Mouse (Mus musculus): ENCODE results near the gene Olfr1349.
"Not testable (repeated sequence)": the region's sequence is repeated elsewhere in the genome, so short reads cannot be mapped to it uniquely, and the experiment has no call there.

Gene Olfr1349

DNA sequence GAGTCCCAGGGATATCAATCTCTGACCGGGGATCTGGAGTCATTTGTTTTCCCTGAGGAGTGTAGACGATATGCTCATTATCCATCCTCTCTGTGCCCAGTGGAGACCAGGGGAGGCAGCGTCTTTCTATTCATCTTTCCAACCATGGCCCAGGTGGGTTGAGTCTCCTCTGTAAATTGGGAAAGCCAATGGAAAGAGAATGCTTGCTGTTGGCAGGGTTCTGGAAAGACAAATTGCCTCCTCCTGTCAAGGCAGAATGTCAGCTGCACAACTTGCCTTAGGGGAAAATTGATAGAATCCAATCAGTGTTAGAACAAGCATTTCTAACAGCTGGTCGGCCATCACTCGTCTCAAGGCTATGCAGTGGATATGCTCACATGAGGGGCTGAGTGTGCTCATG, at the start of gene Olfr1349:
Olfr1349 (minus strand) TSS at position 101 of the 400 bp plus-strand sequence.
- no peak for DNase-seq

DNA sequence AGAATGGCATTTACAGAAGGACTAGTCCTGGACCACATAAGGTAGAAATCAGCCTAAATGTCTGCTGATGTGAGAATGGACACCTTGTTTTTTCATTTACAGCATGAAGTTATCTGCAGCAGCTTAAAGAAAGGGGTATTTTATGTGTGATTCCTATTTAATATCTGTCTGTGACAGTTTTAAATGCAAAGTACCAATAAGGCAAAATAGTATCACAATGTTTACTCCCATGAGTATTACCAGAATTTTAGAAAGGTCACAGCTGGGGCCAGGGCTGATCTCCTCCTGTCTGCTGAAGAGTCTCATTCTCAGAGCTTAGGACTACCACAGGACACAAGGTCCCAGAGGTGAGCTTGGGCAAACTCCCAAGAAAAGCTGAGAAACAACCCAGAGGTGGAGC, 41.8 kb upstream of the Olfr1349 start, which contains the start of gene Olfr1350:
Olfr1350 (plus strand) TSS at position 301 of the 400 bp plus-strand sequence.
- DNase-seq, result no peak

DNA sequence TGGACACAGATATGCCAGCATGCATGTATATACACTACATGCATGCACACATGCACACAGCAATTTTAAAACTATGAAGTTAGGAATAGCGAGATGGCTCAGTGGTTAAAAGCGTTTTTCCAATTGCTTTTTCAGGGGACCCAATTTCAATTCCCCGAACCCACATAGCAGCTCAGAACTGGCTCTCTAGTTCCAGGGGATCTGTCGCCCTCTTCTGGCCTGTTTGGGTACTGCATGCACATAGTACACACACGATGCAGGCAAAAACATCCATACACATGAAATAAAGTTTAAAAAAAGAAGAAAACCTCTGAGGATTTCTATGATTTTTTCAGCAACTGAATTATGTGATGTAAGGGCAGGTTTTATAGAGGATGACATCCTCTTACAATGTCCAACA, 3.4 kb upstream of the Olfr1349 start:
- peak; percentile 19 for DNase-seq

DNA sequence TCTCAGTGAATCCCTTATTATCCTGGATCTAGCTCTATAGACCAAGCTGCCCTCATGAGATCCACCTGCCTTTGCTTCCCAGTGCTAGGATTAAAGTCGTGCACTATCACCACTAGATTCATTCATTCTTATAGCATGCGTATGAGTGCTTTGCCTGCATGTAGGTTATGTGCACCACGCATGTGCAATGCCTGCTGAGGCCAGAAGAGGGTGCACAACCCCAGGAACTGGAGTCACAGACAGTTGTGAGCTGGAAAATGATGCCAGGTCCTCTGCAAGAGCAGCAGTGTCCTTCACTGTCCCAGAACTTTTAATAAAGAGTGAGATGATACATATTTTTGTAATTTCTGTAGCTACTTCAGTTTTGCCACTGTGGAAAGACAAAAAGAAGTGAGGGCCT, 2.3 kb upstream of the Olfr1349 start:
- DNase-seq, result no peak

DNA sequence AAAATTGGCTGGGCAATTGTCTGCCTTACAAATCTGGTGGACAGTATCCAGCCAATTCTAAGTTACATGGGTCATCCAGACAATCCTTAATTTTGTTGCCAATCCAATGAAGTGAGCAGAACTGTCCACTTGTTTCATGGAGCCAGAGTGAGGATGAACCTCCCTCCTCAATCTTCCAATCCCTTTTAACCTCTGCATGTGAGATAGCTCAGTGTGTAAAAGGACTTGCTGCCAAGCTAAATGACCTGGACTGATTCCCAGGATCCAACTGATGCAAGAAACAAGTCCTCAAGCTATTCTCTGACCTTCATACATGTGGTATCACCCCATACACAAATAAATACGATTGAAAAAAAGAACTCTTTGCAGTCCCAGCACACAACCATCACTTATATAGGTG, 1.1 kb downstream of the Olfr1349 start:
- DNase-seq, result no peak

DNA sequence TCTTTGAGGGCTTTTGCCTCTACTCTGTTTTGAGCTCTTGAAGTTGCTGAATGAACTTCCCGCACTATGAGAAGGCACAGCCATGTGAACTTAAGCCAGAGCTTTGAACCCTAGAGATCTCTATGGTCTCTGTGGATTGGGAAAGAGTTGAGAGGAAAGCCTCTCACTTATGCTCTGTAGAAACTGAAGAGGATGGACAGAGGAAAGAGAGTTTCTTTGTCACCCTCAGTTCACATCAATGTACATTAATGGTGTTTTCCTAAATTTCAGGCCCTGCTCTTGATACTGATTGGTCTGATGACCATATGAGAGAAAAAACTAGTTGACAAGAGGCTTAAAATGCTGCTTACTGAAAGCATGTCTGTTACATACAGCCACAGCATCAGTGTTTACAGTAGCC, 14.1 kb downstream of the Olfr1349 start, which contains the start of gene Olfr1348:
Olfr1348 (minus strand) TSS at position 101 of the 400 bp plus-strand sequence.
- DNase-seq, result no peak

DNA sequence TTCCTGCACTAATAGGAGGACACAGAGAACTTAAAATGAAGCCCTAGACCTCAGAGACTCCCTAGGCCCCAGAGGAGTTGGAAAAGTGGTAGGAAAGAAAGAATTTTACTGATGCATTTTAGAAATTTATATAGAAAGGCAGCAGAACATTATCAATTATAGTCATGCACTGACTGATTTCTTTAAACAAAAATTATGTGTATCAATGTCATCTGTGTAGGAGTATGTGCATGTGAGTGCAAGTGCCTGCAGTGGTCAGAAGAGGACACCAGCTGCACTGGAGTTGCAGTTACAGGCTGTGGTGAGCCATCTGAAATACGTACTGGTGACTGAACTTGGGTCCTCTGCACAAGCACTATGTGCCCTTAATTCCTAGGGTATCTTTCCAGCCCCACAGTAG, 23.1 kb downstream of the Olfr1349 start, which contains the start of gene Olfr1347:
Olfr1347 (minus strand) TSS at position 101 of the 400 bp plus-strand sequence.
- no peak for DNase-seq

DNA sequence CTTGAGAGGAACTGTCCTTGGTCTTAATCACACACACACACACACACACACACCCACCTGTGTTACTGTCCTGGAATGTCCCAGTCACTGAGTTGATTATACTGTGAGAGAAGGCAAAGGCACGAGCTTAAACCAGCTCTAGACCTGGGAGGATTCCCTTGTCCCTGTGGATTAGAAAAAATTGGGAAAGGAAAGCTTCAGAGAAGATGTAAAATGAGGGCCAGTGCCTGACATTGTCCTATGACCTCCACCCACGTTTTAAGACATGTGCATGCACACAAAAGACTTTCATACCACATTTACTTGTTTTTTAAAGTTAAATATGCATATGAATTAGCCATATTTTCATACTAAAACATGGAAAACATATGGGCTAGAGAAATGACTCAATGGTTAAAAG, 35.9 kb downstream of the Olfr1349 start, which contains the start of gene Olfr5:
Olfr5 (minus strand) TSS at position 101 of the 400 bp plus-strand sequence.
- no peak for DNase-seq

DNA sequence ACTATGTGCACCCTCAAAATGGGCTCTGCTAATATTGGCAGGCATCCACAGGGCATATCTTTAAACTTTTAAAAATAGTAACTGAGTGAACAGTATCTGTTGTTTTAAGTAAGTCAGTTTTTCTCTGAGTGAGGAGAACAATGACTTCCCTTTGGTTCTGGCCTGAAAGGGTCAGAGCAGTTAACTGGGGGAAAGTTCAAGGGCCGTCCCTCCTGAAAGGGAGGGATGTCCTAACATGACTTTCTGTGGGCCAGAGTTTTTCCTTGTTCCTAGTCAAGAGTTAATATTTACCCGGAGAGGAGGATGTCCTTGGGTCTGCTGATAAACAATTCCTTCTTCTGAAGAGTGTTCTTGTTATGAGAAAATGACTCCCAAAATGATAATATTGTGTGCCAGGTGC, 45.1 kb downstream of the Olfr1349 start:
- DNase-seq, result not testable (repeated sequence)

DNA sequence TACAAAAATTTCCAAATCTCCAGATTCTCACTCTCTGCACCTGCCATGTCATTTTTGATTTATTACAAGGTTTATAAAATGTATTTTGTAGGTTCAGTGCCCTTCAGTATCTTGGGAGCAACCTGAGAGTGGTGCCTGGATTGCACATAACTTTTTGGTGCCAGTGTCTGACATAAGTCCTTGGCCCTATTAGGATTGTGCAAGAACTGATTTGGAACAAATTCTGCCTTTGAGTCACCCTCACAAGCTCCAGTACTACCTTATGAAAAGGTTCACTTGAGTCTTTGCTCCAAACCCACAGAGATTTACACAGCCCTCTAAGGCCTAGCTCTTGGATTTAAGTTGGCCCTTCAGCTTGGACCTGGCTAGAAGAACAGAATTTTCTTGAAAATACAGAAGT, 55.8 kb downstream of the Olfr1349 start, which contains the start of gene Olfr1346:
Olfr1346 (plus strand) TSS at position 151 of the 400 bp plus-strand sequence.
- DNase-seq, result no peak
